Mouse (Mus musculus) liver, adult 2 months (tissue): Measurements from ENCODE around the gene Kmt5a. TPM values are rescaled to one million over a fixed set of nuclear protein-coding genes. Genes with fewer than 3 reads are reported as not detected.
"Not testable (repeated sequence)": the region's sequence is repeated elsewhere in the genome, so short reads cannot be mapped to it uniquely, and the experiment has no call there.

Source experiments
- DNase-seq: peaks from one replicate; pipeline ENCODE4 v3.0.0-alpha.2; 2011; ENCODE audit warnings: low read depth, low spot score; ENCODE audit errors: extremely low read depth
- H3K27ac ChIP-seq: fragments of 200-500 bp; replicated peaks from 2 replicates; pipeline ENCODE4 v1.5.1; 2012; ENCODE audit warnings: low read depth, mild to moderate bottlenecking, control low read depth, inconsistent platforms, low read length; ENCODE audit not compliant: insufficient read depth
- H3K27me3 ChIP-seq: fragments of 200-500 bp; 2 replicates; pipeline ENCODE4 v1.6.1; 2012; ENCODE audit warnings: mild to moderate bottlenecking, moderate library complexity, low read length, inconsistent platforms; ENCODE audit not compliant: control insufficient read depth, insufficient read depth
- H3K36me3 ChIP-seq: fragments of 200-500 bp; 2 replicates; pipeline ENCODE4 v1.6.1; 2012; ENCODE audit warnings: low read length, inconsistent platforms; ENCODE audit not compliant: control insufficient read depth, insufficient read depth
- H3K4me1 ChIP-seq: fragments of 200-500 bp; 2 replicates; pipeline ENCODE4 v1.6.1; 2011; ENCODE audit warnings: low read length; ENCODE audit not compliant: control insufficient read depth, insufficient read depth
- H3K4me3 ChIP-seq: fragments of 200-500 bp; 2 replicates; pipeline ENCODE4 v1.5.1; 2011; ENCODE audit warnings: low read depth, mild to moderate bottlenecking, control low read depth, low read length, moderate library complexity; ENCODE audit not compliant: insufficient read depth
- H3K79me2 ChIP-seq: fragments of 200-500 bp; 2 replicates; pipeline ENCODE4 v1.6.1; 2012; ENCODE audit warnings: inconsistent platforms, mild to moderate bottlenecking, low read length, moderate library complexity; ENCODE audit not compliant: control insufficient read depth, insufficient read depth
- H3K9ac ChIP-seq: fragments of 200-500 bp; 2 replicates; pipeline ENCODE4 v1.6.1; 2012; ENCODE audit warnings: low read depth, mild to moderate bottlenecking, control low read depth, inconsistent platforms, low read length
- CTCF ChIP-seq: fragments of 200-500 bp; IDR thresholded peaks from 2 replicates; pipeline ENCODE4 v1.5.1; 2011; ENCODE audit warnings: low read depth, low read length, control low read depth
- POLR2A ChIP-seq: fragments of 200-500 bp; IDR thresholded peaks from 2 replicates; pipeline ENCODE4 v1.6.1; 2011; ENCODE audit warnings: low read length, control low read depth; ENCODE audit not compliant: insufficient read depth; ENCODE audit errors: extremely low read depth
- WGBS: fragments of 180-500 bp; shearing (Covaris S2); methylation state at CpG from one replicate; pipeline ENCODE4 v1.1.7; 2018; 5-methylcytosine and 5-hydroxymethylcytosine counted together
- polyA plus RNA-seq: library from polyadenylated mRNA; depleted of rRNA; stranded (reverse); fragments of >200 nt; gene quantifications from 2 replicates; pipeline ENCODE4 v1.2.3, GENCODE M21; 2012
- total RNA-seq: library from RNA; depleted of rRNA; stranded (reverse); fragments of >200 nt; gene quantifications from 2 replicates; pipeline ENCODE4 v1.2.3, GENCODE M21; 2014

Gene Kmt5a
- total and polyA plus RNA-seq, 2 experiments: 9.6 to 14.7 TPM

DNA sequence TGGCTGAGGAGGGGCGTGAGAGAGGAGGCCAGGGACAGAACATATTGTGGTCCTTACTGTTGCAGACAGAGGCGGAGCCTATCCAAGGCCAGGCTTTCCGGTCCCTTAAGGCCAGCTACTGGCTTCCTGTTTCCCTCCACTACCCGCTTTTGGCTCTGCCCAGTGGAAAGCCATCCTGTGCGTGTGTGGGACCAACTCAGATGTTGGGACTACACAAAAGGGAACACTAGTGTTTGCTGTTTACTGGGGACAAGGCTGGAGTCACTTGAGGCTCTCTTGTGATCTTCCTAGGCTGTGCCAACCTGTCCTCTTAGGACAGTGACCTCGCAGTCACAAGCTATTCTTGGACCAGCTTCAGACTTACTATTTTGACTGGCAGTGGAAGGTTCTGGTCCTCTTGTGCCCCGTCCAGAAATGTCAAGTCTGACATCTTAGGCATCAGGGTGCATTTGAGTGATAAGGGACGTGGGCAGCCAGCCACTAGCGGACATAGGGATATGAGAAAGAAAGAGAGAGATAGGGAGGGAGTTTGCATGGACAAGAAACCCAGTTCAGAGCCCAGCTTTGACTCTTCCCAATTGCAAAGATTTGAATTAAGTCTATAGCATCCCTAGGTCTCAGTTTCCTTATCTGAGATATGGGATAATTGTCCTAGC is 58.6 kb downstream of the Kmt5a start:
- no peaks in the 10 kb centered on the region for H3K36me3 ChIP-seq

DNA sequence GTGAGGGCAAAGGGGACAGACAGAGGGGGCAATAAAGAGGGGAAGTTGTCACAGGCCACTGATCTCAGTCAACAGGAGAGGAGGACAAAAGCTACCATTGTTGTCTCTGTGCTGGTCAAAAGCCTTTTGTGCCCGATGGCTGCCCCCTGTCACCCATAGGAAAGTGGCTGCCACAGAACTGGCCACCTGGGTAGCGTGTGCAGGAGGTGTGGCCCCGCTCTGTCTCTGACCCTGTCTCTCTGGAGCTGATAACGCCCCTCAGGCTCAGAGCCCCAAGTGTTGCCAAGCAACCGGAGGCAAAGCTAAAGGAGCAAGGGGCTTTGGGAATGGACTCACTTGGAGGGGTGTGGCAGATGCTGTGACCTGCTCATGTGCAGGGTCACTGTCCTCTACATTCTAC is 59.3 kb downstream of the Kmt5a start:
- no peaks in the 10 kb centered on the region for H3K79me2 ChIP-seq
- no peak overlapping the region for H3K27ac ChIP-seq
- H3K9ac ChIP-seq: no peak overlapping the region
- no peaks in the 10 kb centered on the region for H3K36me3 ChIP-seq
- H3K4me3 ChIP-seq: no peak overlapping the region
- no peaks in the 10 kb centered on the region for H3K4me1 ChIP-seq
- DNase-seq: no peak
- TF ChIP-seq CTCF (no peak), POLR2A (no peak)
- no peaks in the 10 kb centered on the region for H3K27me3 ChIP-seq
- WGBS: 58% methylated on average over 5 of the region's 5 CpGs

More for the DNA sequence above, 58.6 kb downstream of the Kmt5a start:
- no peak overlapping the region for H3K4me3 ChIP-seq
- H3K9ac ChIP-seq: no peak overlapping the region
- H3K27me3 ChIP-seq: no peaks in the 10 kb centered on the region
- TF ChIP-seq POLR2A (no peak), CTCF (no peak)
- WGBS: 57% methylated on average over 9 of the region's 9 CpGs
- H3K79me2 ChIP-seq: no peaks in the 10 kb centered on the region
- DNase-seq: peak; percentile 36
- H3K4me1 ChIP-seq: no peaks in the 10 kb centered on the region
- 0 out of 2 replicates have a peak overlapping the region, but pooled peaks have one; percentile 18 for H3K27ac ChIP-seq

GRCm38 (mm10) chr5:124500037-124500436 is 60.3 kb downstream of the Kmt5a start:
- H3K27me3 ChIP-seq, H3K9ac ChIP-seq, H3K27ac ChIP-seq, H3K79me2 ChIP-seq, H3K36me3 ChIP-seq, H3K4me3 ChIP-seq, H3K4me1 ChIP-seq, DNase-seq: not testable (repeated sequence)
- 80% methylated on average over 4 of the region's 4 CpGs for WGBS

- H3K4me3 ChIP-seq: no peak overlapping the region
- H3K27me3 ChIP-seq: no peaks in the 10 kb centered on the region
- TF ChIP-seq CTCF (no peak), POLR2A (no peak)
- no peak overlapping the region for H3K27ac ChIP-seq
- no peaks in the 10 kb centered on the region for H3K36me3 ChIP-seq
- no peaks in the 10 kb centered on the region for H3K4me1 ChIP-seq
- no peak for DNase-seq
- no peaks in the 10 kb centered on the region for H3K79me2 ChIP-seq
- no peak overlapping the region for H3K9ac ChIP-seq
- WGBS: 97% methylated on average over 3 of the region's 3 CpGs
Measured at GRCm38 (mm10) chr5:124500573-124500972, 60.8 kb downstream of the Kmt5a start.

- Histone ChIP-seq H3K27ac (no peak overlapping the region), H3K36me3 (no peaks in the 10 kb centered on the region), H3K4me1 (no peaks in the 10 kb centered on the region), H3K27me3 (no peaks in the 10 kb centered on the region), H3K9ac (no peak overlapping the region), H3K79me2 (no peaks in the 10 kb centered on the region), H3K4me3 (no peak overlapping the region)
- WGBS: 93% methylated on average over 10 of the region's 10 CpGs
- TF ChIP-seq POLR2A (no peak), CTCF (no peak)
- no peak for DNase-seq
Measured at GRCm38 (mm10) chr5:124501541-124501940, 61.8 kb downstream of the Kmt5a start.

DNA sequence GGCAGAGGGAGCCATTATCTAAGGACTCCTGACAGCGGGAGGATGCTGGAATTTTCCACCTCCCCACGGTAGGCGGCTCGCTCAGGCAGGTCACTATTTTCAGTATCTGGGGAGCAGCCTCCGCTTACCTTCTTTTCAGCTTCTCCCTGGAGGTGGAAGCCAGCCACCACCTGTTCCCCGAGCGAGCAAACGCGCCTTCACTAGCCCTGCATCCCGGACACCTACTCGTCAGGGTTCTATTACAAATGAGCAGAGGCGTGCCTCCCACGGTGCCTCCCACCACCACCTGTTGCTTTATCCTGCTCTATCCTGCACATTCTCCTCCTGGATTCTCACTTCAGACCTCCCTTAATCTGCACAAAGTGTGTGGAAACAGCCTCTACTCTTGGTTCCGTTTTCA is 64.0 kb downstream of the Kmt5a start:
- Histone ChIP-seq H3K36me3 (no peaks in the 10 kb centered on the region), H3K27me3 (no peaks in the 10 kb centered on the region), H3K79me2 (no peaks in the 10 kb centered on the region), H3K4me3 (no peak overlapping the region), H3K27ac (no peak overlapping the region), H3K4me1 (no peaks in the 10 kb centered on the region), H3K9ac (no peak overlapping the region)
- DNase-seq: no peak
- 84% methylated on average over 14 of the region's 14 CpGs for WGBS
- TF ChIP-seq CTCF: no peak
- no peak for TF ChIP-seq POLR2A
